Mouse (Mus musculus) adrenal gland, postnatal 25 days (tissue): ENCODE measurements around the gene Cyp21a1. TPM values are rescaled to one million over a fixed set of nuclear protein-coding genes. Genes with fewer than 3 reads are reported as not detected.
A peak's percentile ranks its signal among the peaks of the same experiment; 100 is the strongest.
"Not testable (repeated sequence)": the region's sequence is repeated elsewhere in the genome, so short reads cannot be mapped to it uniquely, and the experiment has no call there.

Source experiments
- DNase-seq: peaks from one replicate; pipeline ENCODE4 v3.0.0; 2021; ENCODE audit warnings: mixed read lengths
- long read RNA-seq: library from polyadenylated mRNA; stranded (forward); transcript quantifications from one replicate; pipeline ENCODE4 v2.0.0, GENCODE M21; 2021
- total RNA-seq: library from RNA; stranded (reverse); gene quantifications from 2 replicates; pipeline ENCODE4 v1.2.3, GENCODE M21; 2021

Gene Cyp21a1
- 6,026 and 7,512 TPM in 2 replicates for total RNA-seq
- long read RNA-seq, transcript Cyp21a1-201 (10 exons, 2,058 nt), result major isoform, 3,976 of 5,105 reads
- long read RNA-seq, partial matches to known transcripts, result 711 of 5,105 reads
- long read RNA-seq, other reads (novel, unspliced or antisense), result 418 of 5,105 reads

DNA sequence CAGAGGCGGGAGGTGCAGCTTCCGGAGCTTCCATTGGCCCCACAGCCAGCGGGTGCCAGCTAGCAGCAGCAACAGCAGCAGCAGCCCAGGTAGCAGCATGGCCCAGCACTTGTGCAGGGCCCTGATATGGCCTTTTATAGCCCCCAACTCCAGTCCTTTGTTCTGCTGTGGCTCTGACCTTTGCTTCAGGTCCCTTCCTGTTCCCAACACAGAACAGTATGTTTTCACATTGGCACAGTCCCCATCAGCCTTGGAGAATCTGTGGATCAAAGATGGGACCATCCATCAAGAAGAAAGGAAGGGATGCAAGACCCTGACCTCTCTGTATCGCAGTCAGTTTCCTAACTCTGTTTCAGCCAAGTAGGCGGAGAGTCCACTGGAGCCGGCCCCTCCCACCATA, at the start of gene Cyp21a1:
TSS of gene Cyp21a1 (minus strand) at position 261 of the 400 bp plus-strand sequence.
- peak; percentile 46 for DNase-seq

DNA sequence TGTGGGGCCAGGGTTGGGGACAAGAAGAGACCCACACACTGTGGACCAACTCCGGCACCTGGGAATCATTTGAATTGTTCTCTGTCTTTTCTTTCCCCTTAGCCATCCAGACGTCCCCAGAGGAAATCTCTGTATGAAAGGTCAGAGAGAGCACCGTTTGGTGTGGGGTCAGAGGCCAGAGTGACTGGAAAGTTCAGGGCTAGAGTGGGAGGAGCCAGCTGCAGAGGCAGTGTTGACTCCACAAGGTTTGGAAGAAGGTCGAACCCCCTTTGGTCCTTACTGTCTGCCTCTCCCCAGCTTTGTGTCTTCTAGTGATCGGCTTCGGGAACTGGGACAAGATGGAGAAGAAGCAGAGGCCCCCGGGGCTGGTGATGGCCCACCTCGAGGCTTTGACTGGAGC, 49.1 kb upstream of the Cyp21a1 start:
- DNase-seq, result no peak

GRCm38 (mm10) chr17:34850517-34851125, 46.3 kb upstream of the Cyp21a1 start:
- DNase-seq, result no peak

DNA sequence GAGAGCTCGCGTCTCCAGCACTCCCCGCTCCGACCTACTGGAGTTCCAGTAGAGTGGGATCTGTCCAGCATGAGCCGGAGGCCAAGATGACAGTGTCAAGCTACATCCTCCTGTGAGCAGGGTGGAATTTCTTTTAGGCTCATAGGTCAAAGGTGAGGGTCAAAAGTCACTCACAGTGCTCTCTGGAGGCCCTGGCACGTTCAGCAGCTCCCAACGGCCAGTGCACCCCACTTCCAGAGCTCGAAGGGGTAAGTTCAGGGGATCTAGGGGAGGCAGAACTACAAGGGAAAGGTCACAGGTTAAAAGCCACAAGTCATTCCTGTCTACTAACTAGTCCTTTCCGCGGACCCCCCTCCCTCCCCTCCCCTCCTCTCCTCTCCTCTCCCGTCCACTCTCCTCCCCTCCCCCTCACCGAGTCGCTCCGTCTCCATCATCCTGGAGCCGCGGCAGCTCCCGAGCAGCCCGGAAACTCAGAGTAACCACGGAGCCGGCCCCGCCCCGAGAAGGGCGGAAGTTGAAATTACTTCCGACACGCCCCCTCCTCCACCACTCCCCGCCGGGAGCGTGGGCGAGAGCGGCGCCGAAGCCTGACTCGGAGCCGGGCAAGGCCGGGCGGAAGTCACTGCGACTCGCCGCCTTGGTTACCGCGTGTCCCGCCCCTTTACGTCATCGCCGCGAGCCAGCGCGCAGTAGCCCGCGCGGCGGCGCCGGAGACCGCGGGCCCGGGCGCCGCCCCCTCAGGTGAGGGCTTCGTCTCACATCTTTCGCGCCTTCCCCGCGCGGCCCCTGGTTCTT, 45.6 kb upstream of the Cyp21a1 start, which contains the start of the genes Skiv2l and Nelfe:
TSS of gene Skiv2l (minus strand) at position 489 of the 795 bp plus-strand sequence.
TSS of gene Nelfe (plus strand) at position 670 of the 795 bp plus-strand sequence.
- DNase-seq, result peak; percentile 98

DNA sequence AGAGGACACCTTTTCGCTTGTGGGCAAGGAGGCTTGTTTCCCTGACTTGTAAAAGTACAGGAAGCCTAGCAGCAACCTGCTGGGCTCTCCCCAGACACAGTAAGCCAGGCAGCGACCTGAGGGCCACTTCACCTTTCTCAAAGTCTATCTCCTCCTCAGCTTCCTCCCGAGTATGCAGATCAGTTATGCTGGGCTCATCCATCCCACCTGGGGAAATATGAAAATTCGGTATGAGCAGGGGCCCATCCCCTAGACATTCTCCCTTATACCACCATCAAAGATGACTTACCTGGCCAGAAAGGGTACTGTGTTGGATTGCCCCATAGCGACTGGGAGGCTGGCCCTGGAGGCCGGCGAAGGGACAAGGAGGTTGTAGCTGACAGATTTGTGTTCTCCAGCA, 43.3 kb upstream of the Cyp21a1 start:
- no peak for DNase-seq

DNA sequence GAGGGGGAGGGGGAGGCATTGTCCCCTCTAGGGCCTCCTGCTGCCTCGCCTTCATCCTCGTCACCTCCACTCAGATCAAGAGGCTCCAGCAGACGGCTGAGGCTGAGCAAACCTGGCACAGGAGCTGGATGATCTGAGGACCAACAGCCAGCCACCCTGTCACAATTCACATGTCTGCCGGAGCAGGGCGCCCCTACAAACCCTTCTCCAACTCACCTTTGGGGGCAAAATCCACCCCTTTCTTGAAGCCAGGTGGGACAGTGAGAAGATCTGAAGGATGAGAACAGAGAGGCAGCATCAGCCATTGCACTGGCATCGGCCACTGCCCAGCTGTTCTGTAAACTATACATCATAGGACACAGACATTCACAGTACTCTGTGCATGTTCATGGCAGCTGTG, 42.8 kb upstream of the Cyp21a1 start:
- DNase-seq, result no peak

DNA sequence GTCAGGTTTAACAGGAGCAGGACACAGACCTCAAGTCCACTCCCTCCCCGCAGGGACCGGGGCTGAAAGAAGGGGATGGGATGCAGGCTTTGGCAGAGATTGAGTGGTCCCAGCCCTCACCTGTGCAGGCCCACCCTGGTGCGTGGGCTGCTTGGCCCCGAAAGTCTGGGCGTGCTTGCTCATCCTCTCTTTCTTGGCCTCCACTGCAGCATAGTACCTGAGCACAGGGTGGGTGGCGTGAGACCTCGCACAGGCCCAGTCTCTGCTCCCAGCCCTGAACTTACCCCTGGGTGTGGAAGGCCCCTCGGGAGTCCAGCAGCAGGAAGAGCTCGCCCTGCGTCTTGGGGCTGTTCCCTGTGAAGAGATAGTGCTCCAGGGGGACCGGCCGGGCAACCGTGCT, 40.5 kb upstream of the Cyp21a1 start:
- DNase-seq, result no peak

DNA sequence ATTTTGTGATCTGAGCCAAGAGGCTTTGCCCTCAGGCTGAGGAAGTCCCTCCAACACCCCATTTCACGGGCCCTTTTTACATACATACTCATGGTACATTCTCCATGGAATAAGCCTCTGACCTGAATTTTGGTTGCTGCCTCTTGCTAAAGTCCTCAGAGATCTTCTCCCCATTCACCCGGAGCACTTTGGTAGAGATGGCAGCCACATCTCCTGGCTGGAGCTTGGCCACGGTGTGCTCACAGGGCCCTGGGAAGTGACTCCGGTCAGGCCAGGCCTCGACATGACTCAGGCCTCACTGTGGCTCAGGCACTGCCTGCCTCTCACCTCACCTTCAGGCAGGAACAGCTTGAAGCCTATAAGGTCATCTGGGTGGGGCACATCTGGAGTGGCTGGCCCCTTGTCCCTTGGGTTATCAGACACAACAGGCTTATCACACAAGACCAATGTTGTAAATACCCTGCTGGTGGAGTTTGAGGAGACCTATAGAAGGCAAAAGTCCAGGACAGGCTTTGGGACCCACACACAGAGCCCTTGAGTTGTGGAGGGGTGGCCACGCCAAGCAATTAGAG, 36.5 kb upstream of the Cyp21a1 start:
- DNase-seq, result no peak

DNA sequence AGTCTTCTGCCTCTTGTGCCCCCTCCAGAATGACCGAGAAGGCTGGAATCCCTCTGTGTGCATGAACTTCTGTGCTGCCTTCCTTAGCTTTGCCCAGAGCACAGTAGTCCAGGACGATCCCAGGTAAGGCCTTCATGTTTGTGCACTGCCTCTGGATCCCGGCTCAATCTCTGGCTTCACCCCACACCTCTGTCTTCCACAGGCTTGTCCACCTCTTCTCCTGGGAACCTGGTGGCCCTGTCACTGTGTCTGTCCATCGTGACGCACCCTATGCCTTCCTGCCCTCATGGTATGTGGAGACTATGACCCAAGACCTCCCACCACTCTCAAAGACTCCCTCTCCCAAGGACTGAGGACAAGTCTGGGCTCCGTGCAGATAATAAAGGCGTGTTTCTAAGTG, 34.4 kb upstream of the Cyp21a1 start:
- DNase-seq, result no peak

- no peak for DNase-seq
Observed at GRCm38 (mm10) chr17:34837464-34838324, 33.3 kb upstream of the Cyp21a1 start.

GRCm38 (mm10) chr17:34836856-34837221, 32.5 kb upstream of the Cyp21a1 start, which contains the start of the genes Stk19 and Dxo:
Stk19 (minus strand) TSS chr17:34836945.
Dxo (plus strand) TSS chr17:34837019.
- DNase-seq, result peak; percentile 96

DNA sequence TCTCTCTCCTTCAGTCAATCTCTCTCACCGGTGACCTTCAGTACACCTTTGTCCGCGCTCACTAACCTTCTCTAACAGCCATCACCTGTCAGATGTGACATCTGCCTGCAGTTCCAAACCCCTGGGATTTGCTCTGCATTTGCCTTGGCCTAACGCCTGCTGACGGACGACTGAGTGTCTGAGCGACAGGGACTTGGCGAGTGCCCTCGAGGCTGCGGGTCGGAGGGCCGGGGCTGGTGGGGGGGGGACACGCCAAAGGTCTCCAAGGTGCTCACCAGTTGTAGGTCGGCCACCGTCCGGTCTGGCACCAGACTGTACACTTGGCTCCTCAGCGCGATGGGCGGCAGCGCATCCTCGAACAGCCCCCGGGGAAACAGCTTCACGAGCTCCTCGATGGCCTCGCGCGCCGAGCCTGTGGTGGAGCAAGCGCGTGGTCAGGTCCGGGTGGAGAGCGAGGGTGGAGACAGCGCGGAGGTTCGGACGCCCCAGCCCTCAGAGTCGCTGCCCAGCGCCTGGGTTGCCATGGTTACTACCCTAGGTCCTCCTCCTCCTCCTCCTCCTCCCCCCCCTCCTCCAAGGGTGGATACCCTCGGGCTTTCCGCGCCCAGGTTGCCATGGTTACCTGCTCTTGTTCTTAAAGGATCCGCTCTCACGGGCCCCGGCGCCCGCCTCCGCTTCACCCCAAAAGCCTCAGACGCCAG, 31.9 kb upstream of the Cyp21a1 start:
- peak; percentile 76 for DNase-seq

DNA sequence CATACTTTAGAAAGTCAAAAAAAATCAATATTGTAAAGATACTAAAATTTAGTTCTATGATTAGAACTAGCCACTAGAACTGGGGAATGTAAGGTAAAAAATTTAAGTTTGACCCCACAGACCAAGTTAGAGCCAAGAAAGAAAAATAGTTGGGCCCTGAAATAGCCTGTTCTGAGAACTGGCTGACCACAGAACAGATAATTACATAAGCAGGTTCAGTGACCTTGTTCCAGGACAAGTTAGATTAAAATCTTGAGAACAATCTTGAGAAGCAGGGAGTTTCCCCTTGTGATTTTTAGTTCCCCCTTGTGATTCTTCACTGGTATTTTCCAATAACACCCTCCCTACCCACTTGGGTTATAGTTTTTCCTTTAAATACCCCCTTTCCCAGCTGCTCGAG, 26.4 kb upstream of the Cyp21a1 start:
- not testable (repeated sequence) for DNase-seq

- no peak for DNase-seq
Observed at GRCm38 (mm10) chr17:34814818-34815370, 10.5 kb upstream of the Cyp21a1 start.

DNA sequence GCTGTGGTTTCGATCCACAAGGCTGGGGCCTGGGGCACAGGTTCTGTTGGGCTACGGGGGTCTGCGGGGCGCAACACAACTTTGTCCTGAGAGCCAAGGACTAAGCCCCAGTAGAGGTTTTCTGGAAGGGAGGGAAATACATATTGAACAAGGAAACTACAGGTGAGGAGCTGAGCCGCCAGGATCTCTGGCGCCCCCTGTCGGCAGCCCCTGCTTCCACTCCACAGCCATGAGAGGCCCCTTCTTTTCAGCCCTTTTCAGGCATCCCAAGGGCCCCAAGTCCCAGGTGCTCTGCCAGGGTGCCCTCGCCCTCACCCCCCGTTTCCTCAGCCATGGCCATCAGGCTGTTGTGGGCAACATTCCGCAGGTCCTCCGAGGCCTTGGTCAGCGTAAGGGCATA, 9.4 kb upstream of the Cyp21a1 start:
- DNase-seq, result peak; percentile 59

GRCm38 (mm10) chr17:34811275-34811674, 6.9 kb upstream of the Cyp21a1 start:
- DNase-seq, result no peak

- not testable (repeated sequence) for DNase-seq
Observed at GRCm38 (mm10) chr17:34810811-34811210, 6.5 kb upstream of the Cyp21a1 start.

DNA sequence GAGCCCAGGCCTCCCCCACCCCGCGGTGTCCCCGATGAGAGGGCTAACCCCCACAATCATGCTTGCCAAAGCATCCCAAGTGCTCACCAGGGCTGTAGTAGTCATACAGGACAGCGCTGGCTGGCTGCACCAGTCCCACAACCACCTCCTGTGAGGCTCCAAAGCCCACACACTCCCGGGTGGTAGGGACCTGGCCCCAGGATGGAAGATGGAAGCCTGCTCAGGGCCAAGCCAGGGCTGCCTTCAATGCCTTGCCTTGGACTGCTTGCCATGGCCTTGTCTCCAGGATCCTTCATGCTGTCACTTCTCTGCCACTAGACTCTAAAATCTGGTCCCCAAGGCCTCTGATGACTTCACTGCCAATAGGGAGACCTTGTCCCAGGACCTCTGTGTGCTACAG, 6.0 kb upstream of the Cyp21a1 start:
- not testable (repeated sequence) for DNase-seq

GRCm38 (mm10) chr17:34808599-34809205, 4.3 kb upstream of the Cyp21a1 start:
- DNase-seq, result no peak

DNA sequence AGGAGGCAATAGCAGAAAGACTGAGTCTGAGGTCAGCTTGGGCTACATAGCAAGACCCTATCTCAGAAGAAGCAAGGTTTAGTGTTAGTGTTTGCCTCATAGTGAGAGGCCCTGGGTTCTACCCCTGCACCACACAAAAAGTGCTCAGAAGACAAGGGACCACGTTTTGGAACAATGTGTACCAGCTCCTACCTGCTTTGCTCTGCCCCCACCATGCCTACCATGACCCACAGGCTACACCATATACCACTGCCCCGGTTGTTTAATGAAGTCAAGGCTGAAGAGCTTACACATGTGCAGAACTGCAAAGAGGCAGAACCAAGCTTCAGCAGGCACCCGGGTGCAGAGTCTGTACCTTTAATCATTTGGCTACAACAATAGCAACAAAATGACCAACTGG, 2.8 kb upstream of the Cyp21a1 start:
- DNase-seq, result no peak
